Mouse (Mus musculus): ENCODE data around the gene Dab2.

DNA sequence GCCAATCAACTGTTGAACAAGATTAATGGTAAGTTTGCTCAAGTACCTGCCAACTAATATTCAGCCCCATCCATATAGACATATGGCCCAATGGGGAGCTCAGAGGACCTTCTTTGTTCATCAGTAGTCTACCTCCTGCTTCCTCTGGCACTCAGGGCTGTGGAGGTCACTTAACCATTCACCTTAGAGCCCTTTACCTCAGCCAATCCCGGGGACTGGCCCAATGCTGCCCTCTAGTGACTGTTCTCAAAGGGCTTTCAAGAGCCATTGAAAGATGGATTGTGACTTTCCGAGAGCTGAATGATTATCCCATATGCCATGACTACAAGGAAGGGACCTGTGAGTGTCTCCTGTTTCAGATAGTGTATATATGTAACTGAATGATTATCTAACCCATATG is 136.2 kb downstream of the Dab2 start:
- TF ChIP-seq CTCF (IDR thresholded peaks at IDR 0.05; ENCODE audit: borderline replicate concordance, control insufficient read depth, extremely low read depth, insufficient read depth, low read length, poor library complexity) (no peak), POLR2A (IDR thresholded peaks at IDR 0.05; ENCODE audit: control insufficient read depth, extremely low read depth, insufficient read depth, low read length, poor library complexity) (no peak)
